Mouse (Mus musculus): Measurements from ENCODE around the gene Polrmt.
"Not testable (repeated sequence)": the region's sequence is repeated elsewhere in the genome, so short reads cannot be mapped to it uniquely, and the experiment has no call there.

The Polrmt gene

GRCm38 (mm10) chr10:79708668-79709067 is 37.7 kb downstream of the Polrmt start:
- DNase-seq (ENCODE audit: low read depth, low spot score): no peak

- no peak for DNase-seq (ENCODE audit: low read depth, low spot score)
Observed at GRCm38 (mm10) chr10:79707759-79708158, 38.6 kb downstream of the Polrmt start.

GRCm38 (mm10) chr10:79707162-79707561 is 39.2 kb downstream of the Polrmt start:
- DNase-seq (ENCODE audit: low read depth, low spot score): no peak

GRCm38 (mm10) chr10:79706406-79707094 is 39.8 kb downstream of the Polrmt start:
- no peak for DNase-seq (ENCODE audit: low read depth, low spot score)

- no peak for DNase-seq (ENCODE audit: low read depth, low spot score)
Observed at GRCm38 (mm10) chr10:79705951-79706350, 40.4 kb downstream of the Polrmt start.

GRCm38 (mm10) chr10:79704970-79705360 is 41.4 kb downstream of the Polrmt start:
- DNase-seq (ENCODE audit: low read depth, low spot score): no peak

- DNase-seq (ENCODE audit: low read depth, low spot score): peak; percentile 99
Observed at GRCm38 (mm10) chr10:79704065-79704969, 42.1 kb downstream of the Polrmt start, which contains the start of gene Bsg. Gene Bsg (plus strand): TSS chr10:79704491.

GRCm38 (mm10) chr10:79703541-79703940 is 42.8 kb downstream of the Polrmt start:
- no peak for DNase-seq (ENCODE audit: low read depth, low spot score)

GRCm38 (mm10) chr10:79702970-79703369 is 43.4 kb downstream of the Polrmt start:
- not testable (repeated sequence) for DNase-seq (ENCODE audit: low read depth, low spot score)

- DNase-seq (ENCODE audit: low read depth, low spot score): no peak
Observed at GRCm38 (mm10) chr10:79701443-79702129, 44.8 kb downstream of the Polrmt start.

GRCm38 (mm10) chr10:79700676-79701075 is 45.7 kb downstream of the Polrmt start:
- DNase-seq (ENCODE audit: low read depth, low spot score): no peak

GRCm38 (mm10) chr10:79698459-79698858 is 47.9 kb downstream of the Polrmt start:
- no peak for DNase-seq (ENCODE audit: low read depth, low spot score)

- no peak for DNase-seq (ENCODE audit: low read depth, low spot score)
Observed at GRCm38 (mm10) chr10:79697916-79698315, 48.5 kb downstream of the Polrmt start.

GRCm38 (mm10) chr10:79696129-79696651 is 50.2 kb downstream of the Polrmt start:
- no peak for DNase-seq (ENCODE audit: low read depth, low spot score)

- peak; percentile 56 for DNase-seq (ENCODE audit: low read depth, low spot score)
Observed at GRCm38 (mm10) chr10:79695231-79696128, 50.9 kb downstream of the Polrmt start.

GRCm38 (mm10) chr10:79694379-79694655 is 52.1 kb downstream of the Polrmt start:
- no peak for DNase-seq (ENCODE audit: low read depth, low spot score)

GRCm38 (mm10) chr10:79693580-79694378 is 52.6 kb downstream of the Polrmt start:
- DNase-seq (ENCODE audit: low read depth, low spot score): no peak

GRCm38 (mm10) chr10:79691986-79692548 is 54.3 kb downstream of the Polrmt start:
- DNase-seq (ENCODE audit: low read depth, low spot score): no peak

- no peak for DNase-seq (ENCODE audit: low read depth, low spot score)
Observed at GRCm38 (mm10) chr10:79689178-79689577, 57.2 kb downstream of the Polrmt start.

- DNase-seq (ENCODE audit: low read depth, low spot score): no peak
Observed at GRCm38 (mm10) chr10:79688720-79689119, 57.7 kb downstream of the Polrmt start, which contains the start of gene Gzmm. Gene Gzmm (plus strand): TSS chr10:79689020.

All from forelimb bud, embryonic 11.5 days (tissue).